ENCODE assay signal across 15 mouse cellular contexts in genomic region chr5:137106434-137106833, GRCm38 (mm10). TPM values are rescaled to one million over a fixed set of nuclear protein-coding genes. Genes with fewer than 3 reads are reported as not detected.
A peak's percentile ranks its signal among the peaks of the same experiment; 100 is the strongest.
DNase-seq lines count a peak whose midpoint lies in the region; ATAC-seq and TF ChIP-seq lines count a peak whose summit lies in the region.
"Had no signal": no experiment of that assay in that cellular context is flagged by ENCODE, and none has a peak within 500 bp of the region (broad histone marks: within the 10 kb centered on the region; RNA-seq: fewer than 3 reads in every experiment).

No protein-coding gene starts in this region.

- H3K4me2 ChIP-seq in kidney, embryonic 14.5 days (replicated peaks; ENCODE audit: low read depth, low read length): no peak overlapping the region
- no peak overlapping the region for H3K4me2 ChIP-seq in forebrain, embryonic 11.5 days (ENCODE audit: low read depth, low read length, severe bottlenecking)
- H3K4me2 ChIP-seq: intestine, embryonic 15.5 days had no signal

- H3K27ac ChIP-seq in kidney, embryonic 14.5 days (ENCODE audit: low read depth, low read length): no peak overlapping the region
- no peak overlapping the region for H3K27ac ChIP-seq in MEL (ENCODE audit: control insufficient read depth, low read depth, low read length)
- H3K27ac ChIP-seq in forebrain, embryonic 11.5 days (ENCODE audit: low read depth, low read length): no peak overlapping the region
- H3K27ac ChIP-seq: intestine, embryonic 15.5 days had no signal

- no peak overlapping the region for H3K9ac ChIP-seq in kidney, embryonic 14.5 days (ENCODE audit: low read depth, low read length)
- H3K9ac ChIP-seq in MEL (ENCODE audit: control insufficient read depth, low read depth, low read length, poor library complexity, severe bottlenecking): no peak overlapping the region
- H3K9ac ChIP-seq in forebrain, embryonic 11.5 days (ENCODE audit: low read length): no peak overlapping the region
- H3K9ac ChIP-seq: intestine, embryonic 15.5 days had no signal

- no peaks in the 10 kb centered on the region for H3K36me3 ChIP-seq in kidney, embryonic 14.5 days (ENCODE audit: control insufficient read depth, insufficient read depth, low read length)
- peaks cover 0 to 10% of the 10 kb centered on the region in 2 experiments; a peak in 3 of 4 replicates for H3K36me3 ChIP-seq in MEL (ENCODE audit: control insufficient read depth in 1 of 2, insufficient read depth in 2 of 2, low read length in 2 of 2)
- H3K36me3 ChIP-seq in forebrain, embryonic 11.5 days (ENCODE audit: control insufficient read depth, insufficient read depth, low read length): no peaks in the 10 kb centered on the region

- peaks cover 6% of the 10 kb centered on the region for H3K79me2 ChIP-seq in MEL (ENCODE audit: control insufficient read depth, insufficient read depth, low read length, poor library complexity)

- H3K4me3 ChIP-seq in kidney, embryonic 14.5 days (ENCODE audit: low read length): no peak overlapping the region
- H3K4me3 ChIP-seq in MEL (ENCODE audit: control insufficient read depth in 1 of 2, insufficient read depth in 1 of 2, low read depth in 2 of 2, low read length in 2 of 2): no peak overlapping the region
- H3K4me3 ChIP-seq in forebrain, embryonic 11.5 days (ENCODE audit: low read depth, low read length): no peak overlapping the region
- H3K4me3 ChIP-seq: intestine, embryonic 15.5 days had no signal

- H3K4me1 ChIP-seq in kidney, embryonic 14.5 days (ENCODE audit: control insufficient read depth, insufficient read depth, low read length): no peaks in the 10 kb centered on the region
- H3K4me1 ChIP-seq in MEL (ENCODE audit: control insufficient read depth in 1 of 2, insufficient read depth in 2 of 2, low read length in 2 of 2): peaks cover 6 to 20% of the 10 kb centered on the region in 2 experiments; a peak in 3 of 4 replicates
- H3K4me1 ChIP-seq in forebrain, embryonic 11.5 days (replicated peaks; ENCODE audit: control insufficient read depth, insufficient read depth, low read length): 0 out of 2 replicates have a peak, but pooled peaks cover 2% of the 10 kb centered on the region

- intact Hi-C loops in gastrocnemius, postnatal 36 days (cut with DNase I): loop anchor here (1.0 to 10.0 kb wide), 2 partner anchors 44 to 182 kb away; no protein-coding TSS in a partner anchor

- no peak for TF ChIP-seq POLR2A in MEL (IDR thresholded peaks at IDR 0.05; ENCODE audit: control insufficient read depth in 1 of 2, insufficient read depth in 1 of 2, low read depth in 1 of 2, low read length in 2 of 2, poor library complexity in 1 of 2)

- no peak for TF ChIP-seq CTCF in MEL (IDR thresholded peaks at IDR 0.05 in 2 of 3, conservative IDR thresholded peaks at IDR 0.05 in 1 of 3; ENCODE audit: control insufficient read depth in 1 of 3, insufficient read depth in 1 of 3, low read depth in 2 of 3, low read length in 3 of 3, poor library complexity in 1 of 3, severe bottlenecking in 1 of 3)

- peak; percentile 76 for DNase-seq in kidney, postnatal 10 days
- DNase-seq in MEL (ENCODE audit: low read depth, low spot score) (no peak), adipocyte (ENCODE audit: low spot score) (peak; percentile 86)
- DNase-seq in kidney, postnatal 4 days: peak; percentile 57 to 62
- DNase-seq in embryo, embryonic 11 days: no peak
- DNase-seq in forebrain, embryonic 11.5 days (ENCODE audit: low spot score): no peak
- no peak for DNase-seq in gastrocnemius, postnatal 36 days

- ATAC-seq in kidney, embryonic 14.5 days (ENCODE audit: low FRiP score, low TSS enrichment): no peak
- no peak for ATAC-seq in forebrain, embryonic 11.5 days (replicated peaks; ENCODE audit: low FRiP score)
- ATAC-seq: intestine, embryonic 15.5 days had no signal

- no peaks in the 10 kb centered on the region for H3K27me3 ChIP-seq in kidney, embryonic 14.5 days (ENCODE audit: control insufficient read depth, insufficient read depth, low read length)
- H3K27me3 ChIP-seq in MEL (ENCODE audit: control insufficient read depth in 1 of 2, insufficient read depth in 2 of 2, low read length in 2 of 2): no peaks in the 10 kb centered on the region
- no peaks in the 10 kb centered on the region for H3K27me3 ChIP-seq in forebrain, embryonic 11.5 days (ENCODE audit: control insufficient read depth, insufficient read depth, low read length)

- TF ChIP-seq RAD21 in MEL (IDR thresholded peaks at IDR 0.05; ENCODE audit: low read depth, low read length): no peak

- 75% methylated on average over 4 of the region's 4 CpGs for WGBS in kidney, embryonic 14.5 days
- WGBS in forebrain, embryonic 11.5 days: 74% methylated on average over 4 of the region's 4 CpGs

- no peak for TF ChIP-seq EP300 in MEL (IDR thresholded peaks at IDR 0.05; ENCODE audit: low read depth in 1 of 2, low read length in 2 of 2)

- H3K9me3 ChIP-seq in kidney, embryonic 14.5 days (ENCODE audit: control insufficient read depth, low read length): no peaks in the 10 kb centered on the region
- H3K9me3 ChIP-seq in MEL (replicated peaks; ENCODE audit: insufficient read depth, low read length): no peaks in the 10 kb centered on the region
- H3K9me3 ChIP-seq in forebrain, embryonic 11.5 days (ENCODE audit: control insufficient read depth, low read length): no peaks in the 10 kb centered on the region
- H3K9me3 ChIP-seq: intestine, embryonic 15.5 days had no signal

TF ChIP-seq in MEL, 35 proteins besides CTCF, POLR2A, EP300 and RAD21:
- 0 out of 2 replicates have a peak, but pooled peaks have one; percentile 2 for TF ChIP-seq SIN3A (IDR thresholded peaks at IDR 0.05; ENCODE audit: low read length)
- no peak for TF ChIP-seq HCFC1 (IDR thresholded peaks at IDR 0.05; ENCODE audit: low read depth, low read length)
- no peak for TF ChIP-seq ETS1 (IDR thresholded peaks at IDR 0.05; ENCODE audit: low read depth, low read length)
- TF ChIP-seq USF2 (IDR thresholded peaks at IDR 0.05; ENCODE audit: borderline replicate concordance in 1 of 2, insufficient read depth in 1 of 2, low read depth in 1 of 2, low read length in 2 of 2): no peak
TF ChIP-seq in MEL: peak in this region for 1.

RNA-seq across cellular contexts. Expression of gene Trim56, which starts 9.6 kb away (rescaled TPM):
- polyA plus RNA-seq in kidney, embryonic 14.5 days (2014; fragmentation: Nextera tagmentation; extraction: Ambion mirVana): 9.7 TPM in 2 replicates
- total RNA-seq in MEL (2012; rRNA removed): 19.7 and 21.8 TPM in 2 replicates
- 10 to 100 TPM; 22.8 to 75.8 TPM for polyA plus RNA-seq in MEL (2012; ENCODE audit: insufficient read depth in 1 of 2, insufficient read length in 2 of 2, low read depth in 1 of 2, low replicate concordance in 2 of 2, missing spikeins in 1 of 2)
- 6.2 and 7.6 TPM in 2 replicates for polyA plus RNA-seq in forebrain, embryonic 11.5 days (2014; fragmentation: Nextera tagmentation; extraction: Ambion mirVana)
- 1 to 10 TPM; 7.0 to 8.0 TPM for total RNA-seq in gastrocnemius, postnatal 36 days (2021)

RNA-seq across cellular contexts. Expression of gene Serpine1, which starts 34.4 kb away (rescaled TPM):
- 0.26 and 0.32 TPM in 2 replicates for polyA plus RNA-seq in kidney, embryonic 14.5 days (2014; fragmentation: Nextera tagmentation; extraction: Ambion mirVana)
- 0.04 and 0.13 TPM in 2 replicates for total RNA-seq in MEL (2012; rRNA removed)
- polyA plus RNA-seq in MEL (2012; ENCODE audit: insufficient read depth in 1 of 2, insufficient read length in 2 of 2, low read depth in 1 of 2, low replicate concordance in 2 of 2, missing spikeins in 1 of 2): under 1 TPM in 1 of 2 experiments, not detected in 1; 0.11 TPM
- 0.20 TPM in 1 of 2 replicates, not detected in the other for polyA plus RNA-seq in forebrain, embryonic 11.5 days (2014; fragmentation: Nextera tagmentation; extraction: Ambion mirVana)
- 1 to 10 TPM; 2.8 to 7.5 TPM for total RNA-seq in gastrocnemius, postnatal 36 days (2021)
- total RNA-seq: megakaryocyte, adult 5-6 weeks had no signal

RNA-seq across cellular contexts. Expression of gene Muc3, which starts 42.7 kb away (rescaled TPM):
- polyA plus RNA-seq in kidney, embryonic 14.5 days (2014; fragmentation: Nextera tagmentation; extraction: Ambion mirVana): not detected in 2 replicates
- not detected in 2 replicates for total RNA-seq in MEL (2012; rRNA removed)
- not detected for polyA plus RNA-seq in MEL (2012; ENCODE audit: insufficient read depth in 1 of 2, insufficient read length in 2 of 2, low read depth in 1 of 2, low replicate concordance in 2 of 2, missing spikeins in 1 of 2)
- not detected in 2 replicates for polyA plus RNA-seq in forebrain, embryonic 11.5 days (2014; fragmentation: Nextera tagmentation; extraction: Ambion mirVana)
- total RNA-seq in gastrocnemius, postnatal 36 days (2021): not detected
- total RNA-seq: adrenal gland, postnatal 4 days; layer of hippocampus, postnatal 14 days; left cerebral cortex, postnatal 4 days; megakaryocyte, adult 5-6 weeks had no signal
- polyA plus RNA-seq: cortical plate, adult 2 months; heart, postnatal 0 days had no signal

Comparison
In these comparisons a context has a peak if more than half of its experiments do, and no peak if none do; other contexts are left out.
1. DNase-seq: peak in kidney, postnatal 10 days (single experiment), adipocyte (single experiment) and kidney, postnatal 4 days (2 of 2); none in MEL (single experiment), embryo, embryonic 11 days (single experiment), forebrain, embryonic 11.5 days (single experiment) and gastrocnemius, postnatal 36 days (0 of 2).